Mouse (Mus musculus): Measurements from ENCODE around the gene Krt82. TPM values are rescaled to one million over a fixed set of nuclear protein-coding genes. Genes with fewer than 3 reads are reported as not detected.

Krt82 gene
- polyA plus RNA-seq, 1 experiment: not detected

DNA sequence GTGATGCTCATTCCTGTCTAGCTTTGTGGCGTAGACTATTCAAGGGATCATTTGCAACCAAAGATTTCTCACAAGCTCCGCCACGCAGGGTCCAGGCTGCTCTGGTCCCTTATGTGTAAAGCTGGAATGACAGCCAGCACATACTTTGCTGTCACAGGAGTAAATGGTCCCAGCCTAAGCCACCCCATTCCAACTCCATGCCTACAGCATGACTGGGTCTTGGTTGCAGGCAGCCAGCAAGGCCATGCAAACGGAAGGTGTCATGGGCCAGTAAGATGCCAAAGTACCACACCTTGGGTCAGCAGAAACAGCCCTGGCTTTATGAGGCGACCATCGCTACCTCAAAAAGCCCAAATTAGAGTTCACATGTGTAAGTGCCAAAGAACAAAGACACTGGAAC, 56.8 kb downstream of the Krt82 start:
- Histone ChIP-seq H3K27me3 (ENCODE audit: control insufficient read depth) (no peaks in the 10 kb centered on the region), H3K4me1 (ENCODE audit: control insufficient read depth) (no peaks in the 10 kb centered on the region), H3K36me3 (ENCODE audit: control insufficient read depth) (no peaks in the 10 kb centered on the region), H3K9me3 (ENCODE audit: control insufficient read depth, low read length) (no peaks in the 10 kb centered on the region), H3K4me3 (replicated peaks) (no peak overlapping the region)
- no peak for TF ChIP-seq TAL1 (IDR thresholded peaks at IDR 0.05; ENCODE audit: low read length)
- no peak for TF ChIP-seq GATA1 (IDR thresholded peaks at IDR 0.05; ENCODE audit: low read length)

DNA sequence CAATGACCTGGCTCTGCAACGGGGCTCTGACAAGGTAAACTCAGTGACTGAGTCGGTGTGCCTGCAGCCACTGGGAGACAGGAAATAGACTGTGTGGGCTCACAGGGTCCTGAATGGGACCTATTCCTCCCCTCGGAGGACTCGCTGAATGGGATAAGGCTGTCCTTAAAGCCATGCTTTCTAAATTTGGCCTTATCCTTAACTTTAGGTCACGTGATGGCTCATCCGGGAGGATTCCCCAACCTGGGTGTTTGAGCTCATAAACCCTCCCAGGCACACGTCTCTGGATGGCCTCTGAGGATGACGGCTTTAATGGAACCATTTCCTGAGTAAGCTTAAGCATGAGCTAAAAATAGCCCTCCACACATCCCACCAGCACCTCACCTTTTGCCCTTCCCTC, 57.7 kb downstream of the Krt82 start:
- H3K27me3 ChIP-seq (ENCODE audit: control insufficient read depth): no peaks in the 10 kb centered on the region
- TF ChIP-seq GATA1 (IDR thresholded peaks at IDR 0.05; ENCODE audit: low read length) (no peak), TAL1 (IDR thresholded peaks at IDR 0.05; ENCODE audit: low read length) (no peak)
- H3K36me3 ChIP-seq (ENCODE audit: control insufficient read depth): no peaks in the 10 kb centered on the region
- H3K4me1 ChIP-seq (ENCODE audit: control insufficient read depth): no peaks in the 10 kb centered on the region
- H3K4me3 ChIP-seq (replicated peaks): no peak overlapping the region
- H3K9me3 ChIP-seq (ENCODE audit: control insufficient read depth, low read length): no peaks in the 10 kb centered on the region

DNA sequence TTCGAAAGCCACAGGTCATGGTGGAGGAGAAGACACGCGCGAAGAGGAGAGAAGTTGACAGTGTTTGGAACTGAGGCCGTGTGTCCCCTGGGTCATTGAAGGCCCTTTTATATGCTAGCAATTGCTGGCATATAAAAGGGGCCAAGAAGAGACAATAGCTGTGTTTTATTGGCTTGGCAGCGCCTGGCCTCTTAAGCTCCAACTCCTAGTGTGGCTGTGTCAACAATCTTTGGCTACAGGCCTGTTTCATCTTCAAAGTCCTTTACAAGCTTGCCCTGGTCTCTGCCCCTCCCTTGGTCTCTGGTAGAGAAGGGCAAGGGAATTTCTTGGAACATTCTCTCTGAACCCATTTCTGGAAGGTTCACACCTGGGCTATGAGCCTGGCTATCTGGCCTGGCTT, 59.0 kb downstream of the Krt82 start, which contains the start of gene Krt83:
Gene Krt83 (minus strand): TSS at position 82 of the 400 bp plus-strand sequence.
- no peaks in the 10 kb centered on the region for H3K9me3 ChIP-seq (ENCODE audit: control insufficient read depth, low read length)
- no peak within 1 kb of the TSS for H3K4me3 ChIP-seq (replicated peaks)
- TF ChIP-seq TAL1 (IDR thresholded peaks at IDR 0.05; ENCODE audit: low read length): no peak
- no peak for TF ChIP-seq GATA1 (IDR thresholded peaks at IDR 0.05; ENCODE audit: low read length)
- no peaks in the 10 kb centered on the region for H3K36me3 ChIP-seq (ENCODE audit: control insufficient read depth)
- H3K4me1 ChIP-seq (ENCODE audit: control insufficient read depth): no peaks in the 10 kb centered on the region
- no peaks in the 10 kb centered on the region for H3K27me3 ChIP-seq (ENCODE audit: control insufficient read depth)

Other genes starting within 250 kb of the Krt82 start
- gene Krt80, start 180.5 kb downstream of the Krt82 start, polyA plus RNA-seq (2012): not detected in 2 replicates
- not detected in 2 replicates for gene Krt7, start 139.6 kb downstream of the Krt82 start, polyA plus RNA-seq (2012)
- not detected in 2 replicates for gene Krt87, start 111.9 kb downstream of the Krt82 start, polyA plus RNA-seq (2012)
- gene Krt88, start 102.9 kb downstream of the Krt82 start, polyA plus RNA-seq (2012): not detected in 2 replicates
- not detected in 2 replicates for gene Krt81, start 86.9 kb downstream of the Krt82 start, polyA plus RNA-seq (2012)
- not detected in 2 replicates for gene Krt86, start 77.2 kb downstream of the Krt82 start, polyA plus RNA-seq (2012)
- not detected in 2 replicates for gene Krt83, start 59.2 kb downstream of the Krt82 start, polyA plus RNA-seq (2012)
- not detected in 2 replicates for gene Gm49425, start 33.4 kb downstream of the Krt82 start, polyA plus RNA-seq (2012)
- gene Krt84, start 17.8 kb downstream of the Krt82 start, polyA plus RNA-seq (2012): not detected in 2 replicates
- gene Krt90, start 12.3 kb upstream of the Krt82 start, polyA plus RNA-seq (2012): not detected in 2 replicates
- gene Krt75, start 23.2 kb upstream of the Krt82 start, polyA plus RNA-seq (2012): not detected in 2 replicates
- not detected in 2 replicates for gene Gm5414, start 77.5 kb upstream of the Krt82 start, polyA plus RNA-seq (2012)
- gene Gm5478, start 96.7 kb upstream of the Krt82 start, polyA plus RNA-seq (2012): not detected in 2 replicates
- gene Krt6b, start 129.6 kb upstream of the Krt82 start, polyA plus RNA-seq (2012): not detected in 2 replicates
- not detected in 2 replicates for gene Krt6a, start 143.6 kb upstream of the Krt82 start, polyA plus RNA-seq (2012)
- gene Krt5, start 162.2 kb upstream of the Krt82 start, polyA plus RNA-seq (2012): not detected in 2 replicates
- not detected in 2 replicates for gene Krt71, start 192.4 kb upstream of the Krt82 start, polyA plus RNA-seq (2012)
- not detected in 2 replicates for gene Krt72, start 235.8 kb upstream of the Krt82 start, polyA plus RNA-seq (2012)

Data from erythroblast, embryonic 14.5 days (primary cell).